Mouse (Mus musculus) hindbrain, embryonic 13.5 days (tissue): ENCODE results near the gene Mief2. TPM values are rescaled to one million over a fixed set of nuclear protein-coding genes. Genes with fewer than 3 reads are reported as not detected.

Experiments
- ATAC-seq: fragments of 200-750 bp; cut with Nextera tagmentation; 2 replicates; pipeline ENCODE4 v1.8.0; 2017; ENCODE audit warnings: moderate TSS enrichment; ENCODE audit not compliant: low FRiP score
- H3K27ac ChIP-seq: fragments of 300-500 bp; sonication (generic); 2 replicates; pipeline ENCODE4 v1.5.1; 2015; ENCODE audit warnings: inconsistent platforms, mild to moderate bottlenecking, moderate library complexity
- H3K27me3 ChIP-seq: fragments of 300-500 bp; sonication (generic); 2 replicates; pipeline ENCODE4 v1.6.1; 2015; ENCODE audit warnings: mild to moderate bottlenecking, inconsistent platforms
- H3K36me3 ChIP-seq: fragments of 300-500 bp; sonication (generic); 2 replicates; pipeline ENCODE4 v1.6.1; 2015; ENCODE audit warnings: mild to moderate bottlenecking, inconsistent platforms
- H3K4me1 ChIP-seq: fragments of 300-500 bp; sonication (generic); replicated peaks from 2 replicates; pipeline ENCODE4 v1.6.1; 2015; ENCODE audit warnings: inconsistent platforms
- H3K4me2 ChIP-seq: fragments of 300-500 bp; sonication (generic); 2 replicates; pipeline ENCODE4 v1.6.1; 2015; ENCODE audit warnings: inconsistent platforms, mild to moderate bottlenecking, moderate library complexity
- H3K4me3 ChIP-seq: fragments of 300-500 bp; sonication (generic); 2 replicates; pipeline ENCODE4 v1.5.1; 2015; ENCODE audit warnings: mild to moderate bottlenecking, inconsistent platforms
- H3K9ac ChIP-seq: fragments of 300-500 bp; sonication (generic); 2 replicates; pipeline ENCODE4 v1.6.1; 2015; ENCODE audit warnings: mild to moderate bottlenecking, inconsistent platforms
- H3K9me3 ChIP-seq: fragments of 300-500 bp; sonication (generic); 2 replicates; pipeline ENCODE4 v1.6.1; 2016; ENCODE audit warnings: inconsistent platforms
- WGBS: fragments of 180-500 bp; shearing (Covaris S2); methylation state at CpG from one replicate; pipeline ENCODE4 v1.1.7; 2015; 5-methylcytosine and 5-hydroxymethylcytosine counted together
- polyA plus RNA-seq: library from polyadenylated mRNA; unstranded; fragments of >200 nt; fragmentation: Nextera tagmentation; extraction: Ambion mirVana; gene quantifications from 2 replicates; pipeline ENCODE4 v1.2.1, GENCODE M21; 2015

Gene Mief2
- polyA plus RNA-seq, 1 experiment from 2014 or later, result 21.2 TPM

DNA sequence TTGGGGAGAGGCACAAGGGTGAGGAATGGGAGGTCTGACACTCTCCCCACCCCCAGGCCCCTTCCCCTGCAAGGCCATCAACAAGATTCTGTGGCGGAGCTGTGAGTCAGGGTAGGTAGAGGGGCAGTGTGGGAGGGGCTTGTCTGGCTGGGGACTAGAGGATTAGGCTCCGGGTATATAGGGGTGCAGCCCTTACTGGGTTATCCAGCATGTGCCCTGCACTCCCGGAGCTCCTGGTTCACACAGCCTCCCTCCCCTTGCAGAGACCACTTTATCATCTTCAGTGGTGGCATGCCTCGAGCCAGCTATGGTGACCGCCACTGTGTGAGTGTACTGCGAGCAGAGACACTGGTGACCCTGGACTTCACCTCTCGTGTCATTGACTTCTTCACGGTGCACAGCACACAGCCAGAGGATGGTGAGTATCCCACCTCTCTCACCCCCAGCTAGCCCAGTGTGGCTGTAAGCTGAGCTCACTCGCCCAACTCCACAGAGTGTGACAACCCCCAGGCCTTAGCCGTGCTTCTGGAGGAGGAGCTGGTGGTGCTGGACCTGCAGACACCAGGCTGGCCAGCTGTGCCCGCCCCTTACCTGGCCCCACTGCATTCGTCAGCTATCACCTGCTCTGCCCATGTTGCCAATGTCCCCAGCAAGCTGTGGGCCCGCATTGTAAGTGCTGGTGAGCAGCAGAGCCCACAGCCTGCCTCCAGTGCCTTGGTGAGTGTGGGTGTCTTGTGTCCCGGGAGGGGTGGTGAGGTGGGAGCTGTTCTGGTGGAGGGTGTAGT, 21.3 kb upstream of the Mief2 start:
- H3K4me2 ChIP-seq, result no peak overlapping the region
- 89% methylated on average over 14 of the region's 14 CpGs for WGBS
- H3K9me3 ChIP-seq, result no peaks in the 10 kb centered on the region
- H3K4me3 ChIP-seq, result no peak overlapping the region
- H3K4me1 ChIP-seq, result peaks cover 33% of the 10 kb centered on the region
- no peak for ATAC-seq
- no peaks in the 10 kb centered on the region for H3K27me3 ChIP-seq
- H3K27ac ChIP-seq, result no peak overlapping the region
- H3K36me3 ChIP-seq, result peaks cover 76% of the 10 kb centered on the region
- no peak overlapping the region for H3K9ac ChIP-seq

DNA sequence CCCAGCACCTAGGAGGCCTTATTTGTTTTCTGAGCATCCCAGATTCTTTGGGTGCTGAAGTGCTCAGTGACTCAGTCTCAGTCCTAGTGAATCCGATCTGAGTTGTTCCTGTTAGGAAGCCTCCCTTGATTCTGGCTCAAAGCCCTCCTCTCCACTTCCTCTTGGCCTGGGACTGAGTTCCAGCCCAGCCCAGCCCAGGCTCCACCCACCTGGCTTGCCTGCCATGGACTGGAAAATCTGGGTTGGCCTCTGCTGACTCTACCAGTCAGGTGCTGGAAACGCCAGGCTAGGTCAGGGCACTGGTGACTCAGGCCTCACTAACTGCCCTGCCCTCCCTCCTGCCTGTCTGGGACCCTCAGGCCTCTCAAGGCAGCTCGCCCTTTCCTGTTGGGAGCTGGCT, 20.5 kb upstream of the Mief2 start:
- H3K9ac ChIP-seq, result no peak overlapping the region
- H3K36me3 ChIP-seq, result peaks cover 84% of the 10 kb centered on the region
- H3K27me3 ChIP-seq, result no peaks in the 10 kb centered on the region
- no peak overlapping the region for H3K27ac ChIP-seq
- 80% methylated on average over 3 of the region's 3 CpGs for whole genome bisulfite sequencing
- H3K4me2 ChIP-seq, result no peak overlapping the region
- H3K4me1 ChIP-seq, result peaks cover 25% of the 10 kb centered on the region
- no peaks in the 10 kb centered on the region for H3K9me3 ChIP-seq
- no peak for ATAC-seq
- no peak overlapping the region for H3K4me3 ChIP-seq

DNA sequence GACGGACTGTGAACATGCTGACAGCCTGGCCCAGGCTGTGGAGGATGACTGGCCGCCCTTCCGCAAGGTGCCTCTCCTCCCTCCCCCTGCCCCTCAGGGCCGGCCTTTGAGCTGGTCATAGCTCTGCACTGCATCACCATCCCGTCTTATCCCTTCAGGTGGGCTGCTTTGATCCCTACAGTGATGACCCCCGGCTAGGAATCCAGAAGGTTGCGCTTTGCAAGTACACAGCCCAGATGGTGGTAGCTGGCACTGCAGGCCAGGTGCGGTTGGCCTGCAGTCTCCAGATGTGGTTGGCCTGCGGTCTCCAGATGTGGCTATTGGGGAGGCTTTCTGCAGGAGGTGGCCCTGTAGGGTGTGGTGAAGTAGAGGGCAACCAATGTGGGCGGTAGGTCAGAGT, 19.6 kb upstream of the Mief2 start:
- H3K9me3 ChIP-seq, result no peaks in the 10 kb centered on the region
- no peak overlapping the region for H3K4me2 ChIP-seq
- H3K27ac ChIP-seq, result no peak overlapping the region
- H3K4me3 ChIP-seq, result no peak overlapping the region
- H3K9ac ChIP-seq, result no peak overlapping the region
- H3K4me1 ChIP-seq, result peaks cover 15% of the 10 kb centered on the region
- H3K27me3 ChIP-seq, result no peaks in the 10 kb centered on the region
- no peak for ATAC-seq
- H3K36me3 ChIP-seq, result peaks cover 93% of the 10 kb centered on the region
- WGBS, result 91% methylated on average over 10 of the region's 10 CpGs

DNA sequence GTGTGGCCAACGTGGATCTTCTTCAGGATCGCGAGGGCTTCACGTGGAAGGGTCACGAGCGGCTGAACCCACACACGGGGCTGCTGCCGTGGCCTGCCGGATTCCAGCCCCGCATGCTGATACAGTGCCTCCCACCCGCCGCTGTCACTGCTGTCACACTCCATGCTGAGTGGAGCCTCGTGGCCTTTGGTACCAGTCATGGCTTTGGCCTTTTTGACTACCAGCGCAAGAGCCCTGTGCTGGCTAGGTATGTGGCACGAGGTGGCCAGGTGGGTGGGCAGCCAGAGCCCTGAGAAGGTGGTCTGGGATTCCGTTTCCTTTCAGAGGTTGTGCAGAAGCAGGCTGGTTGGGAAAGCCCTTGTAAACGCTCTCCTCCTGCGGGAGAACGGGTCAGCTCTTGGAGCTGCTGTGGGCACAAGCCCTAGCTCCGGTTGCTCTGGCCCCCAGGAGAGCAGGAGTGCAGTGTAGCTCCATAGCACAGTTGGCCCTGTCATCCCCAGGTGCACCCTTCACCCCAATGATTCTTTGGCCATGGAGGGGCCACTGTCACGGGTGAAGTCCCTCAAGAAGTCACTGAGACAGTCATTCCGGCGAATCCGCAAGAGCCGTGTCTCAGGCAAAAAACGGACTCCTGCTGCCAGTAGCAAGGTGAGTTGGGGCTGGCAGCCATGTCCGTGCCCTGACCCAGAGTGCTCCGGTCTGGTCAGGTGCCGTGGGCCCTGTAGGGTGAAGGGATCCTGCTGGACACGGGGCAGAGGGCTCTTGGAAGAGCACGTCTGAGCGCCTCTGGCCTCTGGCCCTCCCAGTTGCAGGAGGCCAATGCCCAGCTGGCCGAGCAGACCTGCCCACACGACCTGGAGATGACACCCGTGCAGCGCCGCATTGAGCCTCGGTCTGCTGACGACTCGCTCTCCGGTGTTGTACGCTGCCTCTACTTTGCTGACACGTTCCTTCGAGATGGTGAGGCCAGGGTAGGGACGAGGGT, 18.4 kb upstream of the Mief2 start:
- Histone ChIP-seq H3K9ac (no peak overlapping the region), H3K4me1 (peaks cover 5% of the 10 kb centered on the region; the same call in 1 of the 2 replicates), H3K36me3 (peaks cover 100% of the 10 kb centered on the region), H3K4me2 (no peak overlapping the region), H3K9me3 (no peaks in the 10 kb centered on the region), H3K4me3 (no peak overlapping the region), H3K27ac (no peak overlapping the region), H3K27me3 (no peaks in the 10 kb centered on the region)
- WGBS, result 93% methylated on average over 45 of the region's 45 CpGs
- ATAC-seq, result no peak

DNA sequence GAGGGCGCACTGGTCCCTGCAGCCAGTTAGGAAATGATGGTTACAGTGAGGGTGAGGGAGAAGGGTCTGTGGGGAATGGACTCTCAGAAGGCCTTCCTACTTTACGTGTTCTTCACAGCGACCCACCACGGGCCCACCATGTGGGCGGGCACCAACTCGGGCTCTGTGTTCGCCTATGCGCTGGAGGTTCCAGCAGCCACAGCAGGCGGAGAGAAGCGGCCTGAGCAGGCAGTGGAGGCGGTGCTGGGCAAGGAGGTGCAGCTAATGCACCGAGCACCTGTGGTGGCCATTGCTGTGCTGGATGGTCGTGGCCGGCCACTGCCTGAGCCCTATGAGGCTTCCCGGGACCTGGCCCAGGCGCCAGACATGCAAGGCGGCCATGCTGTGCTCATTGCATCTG, 17.0 kb upstream of the Mief2 start:
- no peak for ATAC-seq
- no peaks in the 10 kb centered on the region for H3K27me3 ChIP-seq
- H3K9ac ChIP-seq, result no peak overlapping the region
- H3K36me3 ChIP-seq, result peaks cover 100% of the 10 kb centered on the region
- H3K9me3 ChIP-seq, result no peaks in the 10 kb centered on the region
- H3K4me3 ChIP-seq, result no peak overlapping the region
- no peak overlapping the region for H3K4me2 ChIP-seq
- no peak overlapping the region for H3K27ac ChIP-seq
- no peaks in the 10 kb centered on the region for H3K4me1 ChIP-seq
- 97% methylated on average over 17 of the region's 17 CpGs for WGBS

DNA sequence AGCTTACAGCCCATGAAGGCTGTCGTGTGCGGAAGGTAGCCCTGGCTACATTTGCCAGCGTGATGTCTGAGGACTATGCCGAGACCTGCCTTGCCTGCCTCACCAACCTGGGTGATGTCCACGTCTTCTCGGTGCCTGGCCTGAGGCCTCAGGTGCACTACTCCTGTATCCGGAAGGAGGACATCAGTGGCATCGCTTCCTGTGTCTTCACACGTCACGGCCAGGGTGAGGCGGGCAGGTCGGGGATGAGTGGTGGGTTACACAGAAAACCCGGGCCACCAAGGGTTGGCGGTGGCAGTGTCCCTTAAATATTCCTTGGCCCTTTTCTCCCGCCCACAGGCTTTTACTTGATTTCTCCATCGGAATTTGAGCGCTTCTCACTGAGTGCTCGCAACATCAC, 16.2 kb upstream of the Mief2 start:
- no peak for ATAC-seq
- no peaks in the 10 kb centered on the region for H3K27me3 ChIP-seq
- H3K4me3 ChIP-seq, result no peak overlapping the region
- H3K4me1 ChIP-seq, result no peaks in the 10 kb centered on the region
- H3K9ac ChIP-seq, result no peak overlapping the region
- peaks cover 100% of the 10 kb centered on the region for H3K36me3 ChIP-seq
- no peak overlapping the region for H3K27ac ChIP-seq
- H3K9me3 ChIP-seq, result no peaks in the 10 kb centered on the region
- WGBS, result 94% methylated on average over 18 of the region's 18 CpGs
- no peak overlapping the region for H3K4me2 ChIP-seq

DNA sequence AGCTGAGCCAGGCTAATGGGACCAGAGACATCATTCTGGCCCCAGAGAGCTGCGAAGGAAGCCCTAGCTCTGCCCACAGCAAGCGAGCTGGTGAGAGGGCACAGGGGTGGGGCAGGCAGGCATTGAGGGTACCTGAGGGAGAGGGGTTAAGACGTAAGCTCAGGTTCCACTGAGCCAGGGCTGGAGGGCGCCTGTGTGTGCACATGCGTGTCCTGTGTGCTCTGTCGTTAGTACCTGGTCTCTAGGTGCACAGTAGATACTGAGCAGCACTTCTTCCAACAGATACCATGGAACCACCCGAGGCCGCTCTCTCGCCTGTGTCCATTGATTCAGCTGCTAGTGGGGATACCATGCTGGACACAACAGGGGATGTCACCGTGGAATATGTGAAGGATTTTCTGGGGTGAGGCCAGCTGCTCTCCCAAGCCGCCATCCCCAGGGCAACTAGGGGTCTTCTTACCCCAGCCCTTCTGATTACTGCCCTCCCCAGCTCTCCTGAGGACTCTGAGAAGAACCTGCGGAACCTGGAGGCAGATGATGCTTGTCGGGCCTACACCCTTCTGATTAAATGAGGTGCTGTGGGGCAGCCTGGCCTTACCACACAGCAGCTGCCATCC, 15.5 kb upstream of the Mief2 start:
- Histone ChIP-seq H3K27me3 (no peaks in the 10 kb centered on the region), H3K9ac (no peak overlapping the region), H3K4me2 (no peak overlapping the region), H3K4me3 (no peak overlapping the region), H3K36me3 (peaks cover 100% of the 10 kb centered on the region), H3K9me3 (no peaks in the 10 kb centered on the region), H3K4me1 (no peaks in the 10 kb centered on the region), H3K27ac (no peak overlapping the region)
- no peak for ATAC-seq
- 93% methylated on average over 13 of the region's 13 CpGs for WGBS

DNA sequence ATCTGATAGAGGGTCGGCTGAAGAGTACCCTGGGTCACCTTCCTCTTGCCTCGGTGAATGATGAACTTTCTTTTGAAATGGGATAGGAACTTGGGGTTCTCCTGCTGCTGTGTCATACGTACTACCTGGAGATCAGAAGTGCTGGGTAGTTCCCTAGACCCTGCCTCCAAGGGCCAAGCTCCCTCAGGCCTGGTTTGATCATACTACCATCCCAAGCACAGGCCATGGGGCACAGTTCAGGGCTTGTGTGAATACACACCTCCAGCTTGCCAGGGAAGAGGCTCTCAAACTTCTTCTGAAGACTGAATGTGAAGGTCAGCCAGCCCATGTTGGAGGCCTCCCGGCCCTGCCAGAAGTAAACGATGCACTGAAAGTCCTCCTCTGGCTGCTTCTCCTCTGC, 12.4 kb upstream of the Mief2 start:
- no peak overlapping the region for H3K4me2 ChIP-seq
- no peaks in the 10 kb centered on the region for H3K9me3 ChIP-seq
- no peaks in the 10 kb centered on the region for H3K27me3 ChIP-seq
- no peaks in the 10 kb centered on the region for H3K4me1 ChIP-seq
- H3K36me3 ChIP-seq, result peaks cover 100% of the 10 kb centered on the region
- 86% methylated on average over 5 of the region's 5 CpGs for WGBS
- no peak overlapping the region for H3K9ac ChIP-seq
- no peak overlapping the region for H3K27ac ChIP-seq
- no peak for ATAC-seq
- no peak overlapping the region for H3K4me3 ChIP-seq

DNA sequence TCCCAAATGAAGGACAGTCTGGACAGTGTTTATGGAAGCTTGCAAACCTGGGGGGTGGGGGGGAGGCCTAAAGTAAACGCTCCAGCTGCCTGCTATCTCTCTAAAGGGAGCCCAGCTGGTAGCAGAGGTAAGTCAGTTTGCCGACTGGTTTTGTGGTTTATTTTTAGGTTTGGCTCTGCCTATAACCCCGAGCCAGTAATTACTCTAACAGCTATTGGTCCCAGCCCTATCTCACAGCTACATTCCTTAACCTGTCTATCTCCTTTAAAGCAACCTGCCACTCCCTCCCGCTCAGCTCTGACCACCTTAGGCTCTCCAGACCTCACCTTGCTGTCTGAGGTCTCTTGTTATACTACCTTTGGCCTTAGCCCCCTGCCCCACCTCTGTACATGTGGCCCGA, 8.9 kb upstream of the Mief2 start:
- Histone ChIP-seq H3K36me3 (peaks cover 100% of the 10 kb centered on the region), H3K4me1 (no peaks in the 10 kb centered on the region), H3K9me3 (no peaks in the 10 kb centered on the region), H3K27ac (no peak overlapping the region), H3K27me3 (no peaks in the 10 kb centered on the region), H3K9ac (no peak overlapping the region), H3K4me2 (no peak overlapping the region), H3K4me3 (no peak overlapping the region)
- ATAC-seq, result no peak
- 92% methylated on average over 5 of the region's 5 CpGs for WGBS

DNA sequence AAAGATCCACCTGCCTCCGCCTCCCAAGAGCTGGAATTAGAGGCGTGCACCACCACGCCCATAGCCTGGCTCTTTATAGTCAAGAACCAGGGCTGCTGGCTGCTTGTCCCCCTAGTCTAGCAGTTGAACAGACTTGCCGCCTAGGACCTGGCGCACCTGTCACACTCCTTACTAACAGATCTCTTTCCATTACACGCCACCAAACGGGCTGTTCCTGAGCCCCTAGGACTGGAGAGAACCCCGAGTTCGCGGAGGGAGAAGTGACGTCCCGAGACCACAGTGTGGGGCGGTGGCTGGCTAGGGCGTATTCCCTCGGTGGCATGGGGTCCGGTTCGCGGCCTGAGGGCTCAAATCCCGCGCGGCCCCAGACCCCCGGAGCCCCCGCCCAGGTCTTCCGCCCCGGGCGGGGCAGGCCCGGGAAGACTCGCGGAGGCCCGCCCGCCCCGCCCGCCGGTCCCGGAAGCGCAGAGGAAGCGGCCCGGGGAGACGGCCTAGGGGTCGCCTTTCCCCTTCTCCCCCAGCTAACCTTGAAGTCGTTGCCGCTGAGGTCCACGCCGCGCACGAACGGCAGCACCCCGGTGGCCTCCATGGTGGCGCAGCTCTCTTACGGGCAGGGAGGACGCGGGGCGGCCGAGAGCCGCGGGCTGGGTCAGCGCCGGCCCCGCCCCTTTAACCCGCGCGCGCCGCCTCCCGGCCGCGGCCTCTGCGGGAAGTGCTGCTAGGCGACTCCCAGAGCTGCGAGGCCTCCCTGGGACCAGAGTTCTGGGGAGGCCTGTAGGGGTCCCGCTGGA, 1.4 kb upstream of the Mief2 start, which contains the start of gene Flii:
Gene Flii (minus strand): TSS at position 663 of the 791 bp plus-strand sequence.
- peak within 1 kb of the TSS; percentile 88 for H3K27ac ChIP-seq
- WGBS, result under 1% methylated on average over 67 of the region's 71 CpGs
- H3K4me1 ChIP-seq, result peaks cover 35% of the 10 kb centered on the region
- H3K9me3 ChIP-seq, result no peaks in the 10 kb centered on the region
- no peaks in the 10 kb centered on the region for H3K27me3 ChIP-seq
- H3K9ac ChIP-seq, result peak within 1 kb of the TSS; percentile 88
- H3K36me3 ChIP-seq, result peaks cover 48% of the 10 kb centered on the region
- H3K4me3 ChIP-seq, result peak within 1 kb of the TSS; percentile 71
- H3K4me2 ChIP-seq, result peak within 1 kb of the TSS; percentile 56
- peak; percentile 71 for ATAC-seq

DNA sequence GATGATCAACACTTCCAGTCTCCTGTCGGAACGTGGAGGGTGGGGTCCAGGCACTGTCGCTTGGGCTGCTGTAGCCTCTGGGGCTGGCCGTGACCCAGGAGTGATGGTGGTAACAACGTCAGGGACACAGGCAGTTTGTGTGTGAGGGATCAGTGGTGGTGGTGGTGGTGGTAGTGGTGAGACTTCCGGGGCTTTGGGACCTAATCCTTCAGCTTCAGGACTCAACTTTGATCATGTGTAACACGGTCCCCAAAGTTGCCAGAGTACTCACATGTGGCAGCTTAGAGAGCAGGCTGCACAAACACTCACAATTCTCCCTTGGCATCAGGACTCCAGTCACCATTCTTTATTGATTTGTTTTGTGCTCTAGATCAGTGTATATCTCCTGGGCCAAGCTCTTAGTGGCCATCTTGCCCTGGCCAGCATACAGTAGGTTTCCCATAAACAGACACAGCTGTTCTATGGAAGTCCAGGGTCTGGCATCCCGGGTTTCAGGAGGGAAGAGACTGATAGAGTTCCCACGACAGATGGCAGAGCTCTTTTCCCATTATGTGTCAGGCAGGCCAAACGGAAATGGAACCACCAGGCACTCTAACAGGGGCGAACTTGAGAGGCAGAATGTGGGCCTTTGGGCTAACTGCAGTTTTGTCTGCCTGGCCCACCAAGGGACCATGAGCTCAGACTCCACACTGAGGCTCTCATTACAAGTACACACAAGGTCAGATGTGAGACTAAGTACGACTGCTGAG, 632 bp upstream of the Mief2 start:
- H3K27me3 ChIP-seq, result no peaks in the 10 kb centered on the region
- H3K4me3 ChIP-seq, result peak overlapping the region; percentile 71
- H3K4me2 ChIP-seq, result peak overlapping the region; percentile 56
- H3K9me3 ChIP-seq, result no peaks in the 10 kb centered on the region
- WGBS, result 8% methylated on average over 12 of the region's 12 CpGs
- H3K4me1 ChIP-seq, result peaks cover 35% of the 10 kb centered on the region
- ATAC-seq, result peak; percentile 18
- H3K27ac ChIP-seq, result peak overlapping the region; percentile 88
- peak overlapping the region; percentile 88 for H3K9ac ChIP-seq
- H3K36me3 ChIP-seq, result peaks cover 48% of the 10 kb centered on the region
